ENCODE assay signal across 24 mouse cellular contexts in the genomic region with DNA sequence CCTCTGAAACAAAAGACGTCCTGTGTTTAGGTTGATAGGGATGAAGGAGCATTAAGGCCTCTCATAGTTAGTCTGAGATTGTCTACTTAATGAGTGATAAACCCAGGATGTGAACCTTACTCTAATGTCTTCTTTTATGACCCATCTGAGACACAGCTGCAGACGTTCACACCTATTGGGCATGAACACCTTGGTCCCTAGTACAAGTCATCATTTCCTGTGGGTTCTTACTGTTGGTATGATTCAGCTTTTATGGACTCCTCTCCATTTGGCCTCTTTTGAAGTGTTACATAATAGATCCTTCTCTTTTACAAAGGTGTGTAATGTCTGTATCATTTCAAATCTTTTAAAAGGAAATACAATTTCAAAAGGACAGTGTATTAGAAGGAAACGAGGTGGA. TPM values are rescaled to one million over a fixed set of nuclear protein-coding genes. Genes with fewer than 3 reads are reported as not detected.
A peak's percentile ranks its signal among the peaks of the same experiment; 100 is the strongest.
DNase-seq lines count a peak whose midpoint lies in the region; ATAC-seq lines count a peak whose summit lies in the region.
"Had no signal": no experiment of that assay in that cellular context is flagged by ENCODE, and none has a peak within 500 bp of the region (broad histone marks: within the 10 kb centered on the region; RNA-seq: fewer than 3 reads in every experiment).

No protein-coding gene starts in this region.

- H3K4me1 ChIP-seq in midbrain, embryonic 15.5 days = no peaks in the 10 kb centered on the region
- H3K4me1 ChIP-seq: embryonic facial prominence, embryonic 10.5 days; embryonic facial prominence, embryonic 13.5 days; forebrain, embryonic 12.5 days; forebrain, embryonic 15.5 days; heart, embryonic 12.5 days; heart, embryonic 15.5 days; hindbrain, embryonic 15.5 days had no signal

- WGBS in midbrain, embryonic 15.5 days = 87% methylated on average over 3 of the region's 3 CpGs

- no peaks in the 10 kb centered on the region for H3K27me3 ChIP-seq in midbrain, embryonic 15.5 days (replicated peaks)
- H3K27me3 ChIP-seq: embryonic facial prominence, embryonic 13.5 days; forebrain, embryonic 12.5 days; forebrain, embryonic 15.5 days; heart, embryonic 12.5 days; heart, embryonic 15.5 days; hindbrain, embryonic 15.5 days; Patski had no signal

- H3K27ac ChIP-seq in midbrain, embryonic 15.5 days = no peak overlapping the region
- H3K27ac ChIP-seq: embryonic facial prominence, embryonic 10.5 days; embryonic facial prominence, embryonic 13.5 days; forebrain, embryonic 12.5 days; forebrain, embryonic 15.5 days; heart, embryonic 15.5 days; hindbrain, embryonic 15.5 days had no signal

- H3K4me3 ChIP-seq in midbrain, embryonic 15.5 days = no peak overlapping the region
- H3K4me3 ChIP-seq: embryonic facial prominence, embryonic 10.5 days; embryonic facial prominence, embryonic 13.5 days; erythroblast, embryonic 14.5 days; forebrain, embryonic 12.5 days; forebrain, embryonic 15.5 days; heart, embryonic 12.5 days; heart, embryonic 15.5 days; hindbrain, embryonic 15.5 days had no signal

- no peaks in the 10 kb centered on the region for H3K9me3 ChIP-seq in midbrain, embryonic 15.5 days
- H3K9me3 ChIP-seq: embryonic facial prominence, embryonic 10.5 days; embryonic facial prominence, embryonic 13.5 days; forebrain, embryonic 12.5 days; forebrain, embryonic 15.5 days; heart, embryonic 12.5 days; heart, embryonic 15.5 days; hindbrain, embryonic 15.5 days had no signal

- ATAC-seq in inflammation-experienced regulatory T-cells, adult 6 months = peak; percentile 35
- ATAC-seq in neutrophil, adult 5-6 weeks (ENCODE audit: extremely low read depth, insufficient number of reproducible peaks, low FRiP score, poor library complexity, severe bottlenecking) = 0 out of 2 replicates have a peak, but pooled peaks have one; percentile 13
- ATAC-seq in midbrain, embryonic 15.5 days (replicated peaks) = no peak
- ATAC-seq: forebrain, embryonic 15.5 days; Patski had no signal

- DNase-seq in Muller cell, postnatal 12 days (ENCODE audit: inconsistent ontology term) = peak; percentile 44
- DNase-seq in cerebellum, postnatal 36 days = no peak
- DNase-seq in left cerebral cortex, adult 11 months (ENCODE audit: low spot score) = no peak
- DNase-seq: adrenal gland, postnatal 10 days; adrenal gland, postnatal 36 days; cerebellum, adult 18-20 months; cerebellum, adult 9-10 months; cerebellum, postnatal 14 days; gastrocnemius, postnatal 25 days; heart, adult 18-20 months; heart, postnatal 10 days; heart, postnatal 36 days had no signal

- no peak overlapping the region for H3K9ac ChIP-seq in midbrain, embryonic 15.5 days
- H3K9ac ChIP-seq: embryonic facial prominence, embryonic 13.5 days; forebrain, embryonic 12.5 days; forebrain, embryonic 15.5 days; heart, embryonic 12.5 days; heart, embryonic 15.5 days; hindbrain, embryonic 15.5 days had no signal

- no peaks in the 10 kb centered on the region for H3K36me3 ChIP-seq in midbrain, embryonic 15.5 days (replicated peaks)
- H3K36me3 ChIP-seq: embryonic facial prominence, embryonic 10.5 days; embryonic facial prominence, embryonic 13.5 days; forebrain, embryonic 12.5 days; forebrain, embryonic 15.5 days; heart, embryonic 12.5 days; heart, embryonic 15.5 days; hindbrain, embryonic 15.5 days had no signal

- H3K4me2 ChIP-seq in midbrain, embryonic 15.5 days = no peak overlapping the region
- H3K4me2 ChIP-seq: embryonic facial prominence, embryonic 13.5 days; forebrain, embryonic 12.5 days; forebrain, embryonic 15.5 days; heart, embryonic 12.5 days; heart, embryonic 15.5 days; hindbrain, embryonic 15.5 days had no signal

RNA-seq across cellular contexts. Expression of a gene that starts 51.9 kb away (rescaled TPM):
- polyA plus RNA-seq in inflammation-experienced regulatory T-cells, adult 6 months (2017; shearing (Covaris generic)) = 100 to 1,000 TPM; 120 to 191 (median 184) TPM
- total RNA-seq in neutrophil, adult 5-6 weeks (2017) = 607 and 625 TPM in 2 replicates
- polyA plus RNA-seq in midbrain, embryonic 15.5 days (2015; fragmentation: Nextera tagmentation; extraction: Ambion mirVana) = 104 TPM in 2 replicates
